8 mouse cellular contexts compared by ENCODE assay signal in the genomic region with DNA sequence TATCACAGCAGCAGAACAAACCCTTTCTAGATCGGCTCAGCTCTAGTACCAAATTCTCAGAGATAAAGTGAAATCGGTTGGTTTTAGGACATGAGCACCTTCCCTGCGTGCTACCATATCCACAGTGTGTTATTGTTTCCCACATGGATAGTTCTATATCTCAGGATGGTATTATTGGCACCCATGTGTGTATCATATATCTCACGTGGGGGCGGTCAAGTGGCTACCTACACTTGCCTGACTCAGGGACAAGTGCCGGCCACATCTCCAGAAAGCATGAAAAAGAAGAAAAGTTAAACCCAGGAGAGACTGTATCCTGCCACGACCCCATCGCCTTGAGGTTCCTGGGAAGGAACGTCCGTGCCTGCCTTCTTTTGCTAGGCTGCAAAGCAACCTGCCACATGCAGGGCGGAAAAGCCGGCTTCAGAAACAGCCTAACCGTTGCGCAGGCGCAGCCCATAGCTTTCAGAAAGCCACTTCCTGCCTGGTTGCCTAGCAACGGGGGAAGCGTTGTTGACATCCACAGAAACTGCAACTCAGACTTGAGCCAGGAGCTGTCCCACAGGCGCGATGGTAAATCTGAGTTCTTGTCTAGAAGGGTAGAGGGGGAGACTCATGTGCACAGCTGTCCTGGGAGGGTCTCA. TPM values are rescaled to one million over a fixed set of nuclear protein-coding genes. Genes with fewer than 3 reads are reported as not detected.
DNase-seq lines count a peak whose midpoint lies in the region; ATAC-seq and TF ChIP-seq lines count a peak whose summit lies in the region.

A gene (plus strand): TSS at position 498 of the 644 bp plus-strand sequence.

- peak within 1 kb of the TSS; percentile 35 for H3K4me3 ChIP-seq in forebrain, embryonic 13.5 days
- peak within 1 kb of the TSS; percentile 35 for H3K4me3 ChIP-seq in heart, postnatal 0 days (ENCODE audit: low read depth, low read length)
- H3K4me3 ChIP-seq in liver, embryonic 12.5 days = peak within 1 kb of the TSS; percentile 31
- H3K4me3 ChIP-seq in myocyte = no peak within 1 kb of the TSS

- no peak for TF ChIP-seq POLR2A in myocyte (IDR thresholded peaks at IDR 0.05; ENCODE audit: insufficient read length, low read depth)

- H3K4me1 ChIP-seq in forebrain, embryonic 13.5 days = peaks cover 7% of the 10 kb centered on the region; the same call in 1 of the 2 replicates
- no peaks in the 10 kb centered on the region for H3K4me1 ChIP-seq in heart, postnatal 0 days (ENCODE audit: control insufficient read depth, insufficient read depth)
- H3K4me1 ChIP-seq in liver, embryonic 12.5 days = no peaks in the 10 kb centered on the region

- no peaks in the 10 kb centered on the region for H3K36me3 ChIP-seq in forebrain, embryonic 13.5 days (ENCODE audit: poor library complexity, severe bottlenecking)
- no peaks in the 10 kb centered on the region for H3K36me3 ChIP-seq in heart, postnatal 0 days (replicated peaks; ENCODE audit: control insufficient read depth, insufficient read depth, low read length)
- no peaks in the 10 kb centered on the region for H3K36me3 ChIP-seq in liver, embryonic 12.5 days
- H3K36me3 ChIP-seq in myocyte (ENCODE audit: control insufficient read depth, insufficient read depth) = no peaks in the 10 kb centered on the region

- ATAC-seq in forebrain, embryonic 13.5 days = peak; percentile 96
- peak; percentile 91 for ATAC-seq in heart, postnatal 0 days (ENCODE audit: insufficient read depth, low read depth)
- peak; percentile 52; the same call in 1 of the 2 replicates for ATAC-seq in liver, embryonic 12.5 days

- TF ChIP-seq CTCF in heart, postnatal 0 days (IDR thresholded peaks at IDR 0.05; ENCODE audit: low read depth) = no peak

- H3K9ac ChIP-seq in forebrain, embryonic 13.5 days = peak within 1 kb of the TSS; percentile 40
- no peak within 1 kb of the TSS for H3K9ac ChIP-seq in heart, postnatal 0 days (replicated peaks; ENCODE audit: low read depth, low read length)
- H3K9ac ChIP-seq in liver, embryonic 12.5 days = no peak within 1 kb of the TSS

- H3ac ChIP-seq in myocyte (ENCODE audit: control insufficient read depth, insufficient read length) = no peak within 1 kb of the TSS

- H3K4me2 ChIP-seq in forebrain, embryonic 13.5 days = peak within 1 kb of the TSS; percentile 62
- peak within 1 kb of the TSS; percentile 67 for H3K4me2 ChIP-seq in heart, postnatal 0 days (ENCODE audit: low read depth, low read length)
- peak within 1 kb of the TSS; percentile 56 for H3K4me2 ChIP-seq in liver, embryonic 12.5 days
- H3K4me2 ChIP-seq in myocyte (ENCODE audit: low read depth) = peak within 1 kb of the TSS; percentile 58

- DNase-seq in CD4-positive helper T cell, adult 2 months (ENCODE audit: low read depth, low spot score) = peak; percentile 95
- peak; percentile 1 for DNase-seq in c-Kit-positive CD71-positive TER-119-negative erythroid progenitor cells, embryonic 14.5 days (ENCODE audit: low read depth)
- peak; percentile 96 for DNase-seq in heart, postnatal 0 days (ENCODE audit: low spot score)
- DNase-seq in kidney, postnatal 25 days = peak; percentile 96
- DNase-seq in spleen, postnatal 36 days (ENCODE audit: low spot score in 2 of 2) = peak; percentile 91 to 92

- no peak for TF ChIP-seq EP300 in heart, postnatal 0 days (IDR thresholded peaks at IDR 0.05; ENCODE audit: low read depth)

- H3K79me2 ChIP-seq in myocyte (ENCODE audit: control insufficient read depth, insufficient read depth) = no peaks in the 10 kb centered on the region

- H3K9me3 ChIP-seq in forebrain, embryonic 13.5 days (replicated peaks) = no peaks in the 10 kb centered on the region
- no peaks in the 10 kb centered on the region for H3K9me3 ChIP-seq in heart, postnatal 0 days (replicated peaks; ENCODE audit: control insufficient read depth, low read length)
- H3K9me3 ChIP-seq in liver, embryonic 12.5 days (replicated peaks) = no peaks in the 10 kb centered on the region

- 9% methylated on average over 19 of the region's 19 CpGs for WGBS in forebrain, embryonic 13.5 days
- WGBS in heart, postnatal 0 days = 4% methylated on average over 19 of the region's 19 CpGs
- WGBS in liver, embryonic 12.5 days (ENCODE audit: insufficient replicate concordance) = 8% methylated on average over 19 of the region's 19 CpGs

- no peak within 1 kb of the TSS for H3K27ac ChIP-seq in forebrain, embryonic 13.5 days
- H3K27ac ChIP-seq in heart, postnatal 0 days (ENCODE audit: low read depth) = no peak within 1 kb of the TSS
- no peak within 1 kb of the TSS for H3K27ac ChIP-seq in liver, embryonic 12.5 days

- no peaks in the 10 kb centered on the region for H3K27me3 ChIP-seq in forebrain, embryonic 13.5 days
- peaks cover 3% of the 10 kb centered on the region; the same call in 1 of the 2 replicates for H3K27me3 ChIP-seq in heart, postnatal 0 days (ENCODE audit: control insufficient read depth, insufficient read depth, low read length)
- no peaks in the 10 kb centered on the region for H3K27me3 ChIP-seq in liver, embryonic 12.5 days (replicated peaks)
- H3K27me3 ChIP-seq in myocyte (ENCODE audit: control insufficient read depth, insufficient read depth, insufficient read length) = no peaks in the 10 kb centered on the region

TF ChIP-seq in myocyte, 11 proteins besides CTCF, POLR2A, EP300 and RAD21:
- TF ChIP-seq USF1 (IDR thresholded peaks at IDR 0.05; ENCODE audit: low read depth) = no peak
- no peak for TF ChIP-seq POLR2AphosphoS2 (IDR thresholded peaks at IDR 0.05; ENCODE audit: insufficient read length, low read depth)
- TF ChIP-seq REST (IDR thresholded peaks at IDR 0.05; ENCODE audit: insufficient read depth, insufficient read length) = no peak
- no peak for TF ChIP-seq TCF3 (IDR thresholded peaks at IDR 0.05; ENCODE audit: insufficient read length, low read depth)
- TF ChIP-seq MYOG (IDR thresholded peaks at IDR 0.05; ENCODE audit: control insufficient read depth in 1 of 3, insufficient read depth in 1 of 3, insufficient read length in 2 of 3, low read depth in 2 of 3) = no peak
- TF ChIP-seq CEBPB (IDR thresholded peaks at IDR 0.05; ENCODE audit: insufficient read depth, poor library complexity, severe bottlenecking) = no peak
TF ChIP-seq in myocyte: peak in this region for 0.

RNA-seq across cellular contexts. Expression of the gene that starts here (rescaled TPM):
- polyA plus RNA-seq in forebrain, embryonic 13.5 days (2015; fragmentation: Nextera tagmentation; extraction: Ambion mirVana) = 11.7 and 14.4 TPM in 2 replicates
- not detected in 2 replicates for total RNA-seq in heart, postnatal 0 days (2014; rRNA removed; ENCODE audit: low replicate concordance)
- polyA plus RNA-seq in heart, postnatal 0 days (2015; fragmentation: Nextera tagmentation; extraction: Ambion mirVana) = 2.6 TPM in 1 of 2 replicates, not detected in the other
- polyA plus RNA-seq in liver, embryonic 12.5 days (2016; fragmentation: Nextera tagmentation; extraction: Ambion mirVana) = not detected in 2 replicates
- polyA plus RNA-seq in myocyte (2012; fragmentation: generic; extraction: Trizol) = 0.17 TPM

Comparison
In these comparisons a context has a peak if more than half of its experiments do, and no peak if none do; other contexts are left out.
1. Peak in ATAC-seq, H3K4me3 ChIP-seq and H3K4me2 ChIP-seq in liver, embryonic 12.5 days; RNA of the gene not detected or under 1 TPM.
2. DNase-seq: peak in every context shown above with its lines; median percentile 96 in heart, postnatal 0 days; 96 in kidney, postnatal 25 days; 95 in CD4-positive helper T cell, adult 2 months; 92 in spleen, postnatal 36 days; 1 in c-Kit-positive CD71-positive TER-119-negative erythroid progenitor cells, embryonic 14.5 days.